Mouse (Mus musculus): Measurements from ENCODE around the gene Spindoc.
A peak's percentile ranks its signal among the peaks of the same experiment; 100 is the strongest.

Gene Spindoc

GRCm38 (mm10) chr19:7382903-7383865 lies at the start of gene Spindoc:
Spindoc (minus strand) TSS chr19:7382994.
- peak; percentile 97 for DNase-seq

GRCm38 (mm10) chr19:7425398-7425775 lies 42.6 kb upstream of the Spindoc start:
- no peak for DNase-seq

GRCm38 (mm10) chr19:7424590-7425397 lies 42.0 kb upstream of the Spindoc start:
- DNase-seq, result peak; percentile 30

GRCm38 (mm10) chr19:7424131-7424530 lies 41.3 kb upstream of the Spindoc start:
- peak; percentile 26 for DNase-seq

- DNase-seq, result no peak
Observed at GRCm38 (mm10) chr19:7423656-7424030, 40.8 kb upstream of the Spindoc start.

GRCm38 (mm10) chr19:7423028-7423655 lies 40.3 kb upstream of the Spindoc start:
- peak; percentile 75 for DNase-seq

- DNase-seq, result peak; percentile 54
Observed at GRCm38 (mm10) chr19:7422656-7423027, 39.8 kb upstream of the Spindoc start.

GRCm38 (mm10) chr19:7421602-7422591 lies 39.1 kb upstream of the Spindoc start:
- DNase-seq, result peak; percentile 78

GRCm38 (mm10) chr19:7420841-7421601 lies 38.2 kb upstream of the Spindoc start:
- peak; percentile 17 for DNase-seq

GRCm38 (mm10) chr19:7420108-7420507 lies 37.3 kb upstream of the Spindoc start:
- peak; percentile 15 for DNase-seq

- peak; percentile 11 for DNase-seq
Observed at GRCm38 (mm10) chr19:7419134-7419533, 36.3 kb upstream of the Spindoc start.

- peak; percentile 88 for DNase-seq
Observed at GRCm38 (mm10) chr19:7417911-7418849, 35.4 kb upstream of the Spindoc start.

GRCm38 (mm10) chr19:7416834-7417735 lies 34.3 kb upstream of the Spindoc start, which contains the start of gene 2700081O15Rik:
2700081O15Rik (plus strand) TSS chr19:7417625.
- DNase-seq, result peak; percentile 76

- peak; percentile 44 for DNase-seq
Observed at GRCm38 (mm10) chr19:7415916-7416833, 33.4 kb upstream of the Spindoc start.

- no peak for DNase-seq
Observed at GRCm38 (mm10) chr19:7412361-7412760, 29.6 kb upstream of the Spindoc start.

- no peak for DNase-seq
Observed at GRCm38 (mm10) chr19:7404623-7405229, 21.9 kb upstream of the Spindoc start.

GRCm38 (mm10) chr19:7400635-7401034 lies 17.8 kb upstream of the Spindoc start:
- no peak for DNase-seq

Measured in right cerebral cortex, postnatal 4 days (tissue).